Mouse (Mus musculus): ENCODE data around the gene Vegfd. TPM values are rescaled to one million over a fixed set of nuclear protein-coding genes. Genes with fewer than 3 reads are reported as not detected.

Vegfd gene
- polyA plus RNA-seq (2017; shearing (Covaris generic)) = not detected

- ATAC-seq = no peak
Measured at GRCm38 (mm10) chrX:164373081-164373480, at the start of gene Vegfd. Gene Vegfd, plus strand, starts transcription at chrX:164373378.

GRCm38 (mm10) chrX:164323391-164323913 is 49.7 kb upstream of the Vegfd start:
- no peak for ATAC-seq

- no peak for ATAC-seq
Measured at GRCm38 (mm10) chrX:164330351-164330750, 42.8 kb upstream of the Vegfd start.

GRCm38 (mm10) chrX:164330766-164331165 is 42.4 kb upstream of the Vegfd start:
- no peak for ATAC-seq

- ATAC-seq = no peak
Measured at GRCm38 (mm10) chrX:164338591-164338990, 34.6 kb upstream of the Vegfd start.

GRCm38 (mm10) chrX:164345359-164345938 is 27.7 kb upstream of the Vegfd start:
- no peak for ATAC-seq

- ATAC-seq = no peak
Measured at GRCm38 (mm10) chrX:164348937-164349336, 24.2 kb upstream of the Vegfd start.

GRCm38 (mm10) chrX:164365153-164365865 is 7.9 kb upstream of the Vegfd start:
- ATAC-seq = no peak

GRCm38 (mm10) chrX:164370576-164370975 is 2.6 kb upstream of the Vegfd start:
- no peak for ATAC-seq

GRCm38 (mm10) chrX:164374586-164374985 is 1.4 kb downstream of the Vegfd start:
- ATAC-seq = no peak

- no peak for ATAC-seq
Measured at GRCm38 (mm10) chrX:164379721-164380120, 6.5 kb downstream of the Vegfd start.

- peak; percentile 97 for ATAC-seq
Measured at GRCm38 (mm10) chrX:164381618-164382408, 8.6 kb downstream of the Vegfd start.

- no peak for ATAC-seq
Measured at GRCm38 (mm10) chrX:164394091-164394490, 20.9 kb downstream of the Vegfd start.

GRCm38 (mm10) chrX:164398456-164398855 is 25.3 kb downstream of the Vegfd start:
- peak; percentile 61 for ATAC-seq

GRCm38 (mm10) chrX:164405080-164405649 is 32.0 kb downstream of the Vegfd start:
- no peak for ATAC-seq

GRCm38 (mm10) chrX:164406133-164407022 is 33.2 kb downstream of the Vegfd start:
- peak; percentile 95 for ATAC-seq

GRCm38 (mm10) chrX:164408301-164408927 is 35.2 kb downstream of the Vegfd start:
- no peak for ATAC-seq

GRCm38 (mm10) chrX:164410562-164410961 is 37.4 kb downstream of the Vegfd start:
- no peak for ATAC-seq

GRCm38 (mm10) chrX:164416803-164417202 is 43.6 kb downstream of the Vegfd start:
- ATAC-seq = no peak

- no peak for ATAC-seq
Measured at GRCm38 (mm10) chrX:164418008-164418407, 44.8 kb downstream of the Vegfd start.

- peak; percentile 96 for ATAC-seq
Measured at GRCm38 (mm10) chrX:164419471-164419939, 46.3 kb downstream of the Vegfd start, which contains the start of gene Piga. Gene Piga, plus strand, starts transcription at chrX:164419787.
